Mouse (Mus musculus) bone marrow macrophage, adult 2 months (primary cell): ENCODE data around the gene Kcna10.

Experiments used
- CTCF ChIP-seq: IDR thresholded peaks from 2 replicates; pipeline ENCODE4 v1.5.1; 2012; ENCODE audit warnings: low read depth, mild to moderate bottlenecking, low read length, moderate library complexity
- POLR2A ChIP-seq: IDR thresholded peaks from 2 replicates; pipeline ENCODE4 v1.6.1; 2012; ENCODE audit warnings: mild to moderate bottlenecking, low read depth, low read length, borderline replicate concordance

GRCm38 (mm10) chr3:107229221-107229620 lies 46.4 kb downstream of the Kcna10 start:
- TF ChIP-seq POLR2A: no peak
- TF ChIP-seq CTCF: no peak
